ENCODE assay signal across 21 mouse cellular contexts in genomic region chr6:83612976-83613375, GRCm38 (mm10). TPM values are rescaled to one million over a fixed set of nuclear protein-coding genes. Genes with fewer than 3 reads are reported as not detected.
"Had no signal": no experiment of that assay in that cellular context is flagged by ENCODE, and none has a peak within 500 bp of the region (broad histone marks: within the 10 kb centered on the region; RNA-seq: fewer than 3 reads in every experiment).

No protein-coding gene starts in this region.

- H3K27me3 ChIP-seq: liver, embryonic 15.5 days; midbrain, embryonic 15.5 days; neural tube, embryonic 12.5 days had no signal

- H3K36me3 ChIP-seq: limb, embryonic 10.5 days; liver, embryonic 15.5 days; midbrain, embryonic 15.5 days; neural tube, embryonic 12.5 days had no signal

- H3K4me3 ChIP-seq: left cerebral cortex, adult 2 months; limb, embryonic 10.5 days; liver, embryonic 15.5 days; megakaryocyte, embryonic 14.5 days; midbrain, embryonic 15.5 days; neural tube, embryonic 12.5 days had no signal

- H3K9ac ChIP-seq: liver, embryonic 15.5 days; midbrain, embryonic 15.5 days; neural tube, embryonic 12.5 days had no signal

- H3K4me1 ChIP-seq: limb, embryonic 10.5 days; liver, embryonic 15.5 days; midbrain, embryonic 15.5 days; neural tube, embryonic 12.5 days had no signal

- H3K27ac ChIP-seq: left cerebral cortex, adult 2 months; limb, embryonic 10.5 days; liver, embryonic 15.5 days; midbrain, embryonic 15.5 days; neural tube, embryonic 12.5 days had no signal

- DNase-seq: kidney, postnatal 14 days; lung, adult 2 months; lung, postnatal 36 days; spleen, adult 18-20 months; thymus, adult 18-20 months; thymus, postnatal 14 days had no signal

RNA-seq across cellular contexts. Expression of gene Clec4f, which starts 43.0 kb away (rescaled TPM):
- total RNA-seq: layer of hippocampus, postnatal 25 days; left cerebral cortex, adult 2 months; left cerebral cortex, postnatal 14 days; monocyte, adult 5-6 weeks; neutrophil, adult 5-6 weeks had no signal
- polyA plus RNA-seq: limb, embryonic 10.5 days; limb, embryonic 14.5 days; lung, adult 2 months; lung, postnatal 0 days; midbrain, embryonic 11.5 days; midbrain, embryonic 15.5 days; neural tube, embryonic 12.5 days; stomach, embryonic 14.5 days; urinary bladder, adult 2 months had no signal
